Mouse (Mus musculus) stomach, postnatal 0 days (tissue): ENCODE results near the gene Sct.

Experiments used
- CTCF ChIP-seq: IDR thresholded peaks from 2 replicates; pipeline ENCODE4 v1.5.1; 2016; ENCODE audit warnings: antibody characterized with exemption, low read depth, mild to moderate bottlenecking, moderate library complexity
- EP300 ChIP-seq: optimal IDR thresholded peaks from 2 replicates; pipeline ENCODE3; 2016; ENCODE audit warnings: antibody characterized with exemption

- TF ChIP-seq CTCF (no peak), EP300 (no peak)
Observed at GRCm38 (mm10) chr7:141326546-141327446, 47.9 kb upstream of the Sct start.
